Mouse (Mus musculus) hindbrain, embryonic 14.5 days (tissue): ENCODE measurements around the gene Il27ra. TPM values are rescaled to one million over a fixed set of nuclear protein-coding genes. Genes with fewer than 3 reads are reported as not detected.

Source experiments
- ATAC-seq: fragments of 200-750 bp; cut with Nextera tagmentation; 2 replicates; pipeline ENCODE4 v1.8.0; 2017; ENCODE audit warnings: moderate number of reproducible peaks, mild to moderate bottlenecking, moderate TSS enrichment, moderate library complexity; ENCODE audit not compliant: low FRiP score
- DNase-seq: peaks from one replicate; pipeline ENCODE4 v3.0.0-alpha.2; 2015; ENCODE audit warnings: low spot score
- H3K27ac ChIP-seq: fragments of 300-500 bp; sonication (generic); 2 replicates; pipeline ENCODE4 v1.5.1; 2014; ENCODE audit warnings: mild to moderate bottlenecking, moderate library complexity
- H3K27me3 ChIP-seq: fragments of 300-500 bp; sonication (generic); 2 replicates; pipeline ENCODE4 v1.6.1; 2014; ENCODE audit warnings: mild to moderate bottlenecking, low read length, mixed read lengths; ENCODE audit not compliant: control insufficient read depth, insufficient read depth
- H3K36me3 ChIP-seq: fragments of 300-500 bp; sonication (generic); replicated peaks from 2 replicates; pipeline ENCODE4 v1.6.1; 2014; ENCODE audit not compliant: control insufficient read depth, insufficient read depth
- H3K4me1 ChIP-seq: fragments of 300-500 bp; sonication (generic); replicated peaks from 2 replicates; pipeline ENCODE4 v1.6.1; 2014; ENCODE audit warnings: antibody characterized with exemption, low read length, mixed read lengths; ENCODE audit not compliant: control insufficient read depth, insufficient read depth
- H3K4me2 ChIP-seq: fragments of 300-500 bp; sonication (generic); replicated peaks from 2 replicates; pipeline ENCODE4 v1.6.1; 2014; ENCODE audit warnings: mild to moderate bottlenecking, moderate library complexity
- H3K4me3 ChIP-seq: fragments of 300-500 bp; sonication (generic); replicated peaks from 2 replicates; pipeline ENCODE4 v1.5.1; 2014; ENCODE audit warnings: mild to moderate bottlenecking, low read length
- H3K9ac ChIP-seq: fragments of 300-500 bp; sonication (generic); 2 replicates; pipeline ENCODE4 v1.6.1; 2014
- H3K9me3 ChIP-seq: fragments of 300-500 bp; sonication (generic); 2 replicates; pipeline ENCODE4 v1.6.1; 2016; ENCODE audit warnings: low read length; ENCODE audit not compliant: control insufficient read depth
- WGBS: fragments of 180-500 bp; shearing (Covaris S2); extraction: QIAGEN DNeasy Blood & Tissue Kit; methylation state at CpG from one replicate; pipeline ENCODE4 v1.1.7; 2014; 5-methylcytosine and 5-hydroxymethylcytosine counted together
- polyA plus RNA-seq: library from polyadenylated mRNA; unstranded; fragments of >200 nt; fragmentation: Nextera tagmentation; extraction: Ambion mirVana; gene quantifications from 2 replicates; pipeline ENCODE4 v1.2.1, GENCODE M21; 2014

The Il27ra gene
- polyA plus RNA-seq, 1 experiment from 2014 or later = 0.48 TPM

- peak overlapping the region; percentile 92 for H3K4me3 ChIP-seq
- WGBS = 89% methylated on average over 7 of the region's 7 CpGs
- no peaks in the 10 kb centered on the region for H3K9me3 ChIP-seq
- no peak for DNase-seq
- peak overlapping the region; percentile 41 for H3K4me2 ChIP-seq
- no peak overlapping the region for H3K27ac ChIP-seq
- H3K9ac ChIP-seq = no peak overlapping the region
- peaks cover 20% of the 10 kb centered on the region for H3K4me1 ChIP-seq
- H3K27me3 ChIP-seq = no peaks in the 10 kb centered on the region
- H3K36me3 ChIP-seq = no peaks in the 10 kb centered on the region
- no peak for ATAC-seq
Measured at GRCm38 (mm10) chr8:84067911-84068310, 25.5 kb upstream of the Il27ra start.

GRCm38 (mm10) chr8:84067047-84067573, 24.7 kb upstream of the Il27ra start:
- peak; percentile 89 for DNase-seq
- peaks cover 20% of the 10 kb centered on the region for H3K4me1 ChIP-seq
- WGBS = 1% methylated on average over 58 of the region's 58 CpGs
- H3K36me3 ChIP-seq = no peaks in the 10 kb centered on the region
- H3K9ac ChIP-seq = peak overlapping the region; percentile 86
- peak overlapping the region; percentile 41 for H3K4me2 ChIP-seq
- H3K27me3 ChIP-seq = no peaks in the 10 kb centered on the region
- no peaks in the 10 kb centered on the region for H3K9me3 ChIP-seq
- peak overlapping the region; percentile 98 for H3K27ac ChIP-seq
- peak overlapping the region; percentile 92 for H3K4me3 ChIP-seq
- peak; percentile 61 for ATAC-seq

- ATAC-seq (peak; percentile 98), DNase-seq (peak; percentile 98)
- Histone ChIP-seq H3K4me3 (peak within 1 kb of the TSS; percentile 92), H3K4me2 (peak within 1 kb of the TSS; percentile 77), H3K36me3 (no peaks in the 10 kb centered on the region), H3K4me1 (peaks cover 20% of the 10 kb centered on the region), H3K9me3 (no peaks in the 10 kb centered on the region), H3K27ac (peak within 1 kb of the TSS; percentile 98), H3K9ac (peak within 1 kb of the TSS; percentile 86), H3K27me3 (no peaks in the 10 kb centered on the region)
- under 1% methylated on average over 51 of the region's 51 CpGs for whole genome bisulfite sequencing
Measured at GRCm38 (mm10) chr8:84066291-84066930, 24.0 kb upstream of the Il27ra start, which contains the start of gene Rfx1. Gene Rfx1, plus strand, starts transcription at chr8:84066834.

GRCm38 (mm10) chr8:84065457-84066072, 23.2 kb upstream of the Il27ra start:
- ATAC-seq (no peak), DNase-seq (no peak)
- Histone ChIP-seq H3K27ac (peak overlapping the region; percentile 72), H3K4me2 (peak overlapping the region; percentile 77), H3K9ac (peak overlapping the region; percentile 62), H3K4me3 (peak overlapping the region; percentile 92), H3K36me3 (no peaks in the 10 kb centered on the region), H3K9me3 (no peaks in the 10 kb centered on the region), H3K27me3 (no peaks in the 10 kb centered on the region), H3K4me1 (peaks cover 20% of the 10 kb centered on the region)
- 15% methylated on average over 5 of the region's 5 CpGs for WGBS

GRCm38 (mm10) chr8:84065037-84065436, 22.6 kb upstream of the Il27ra start, which contains the start of gene Gm10643:
Gene Gm10643, minus strand, starts transcription at chr8:84065137.
- H3K9me3 ChIP-seq = no peaks in the 10 kb centered on the region
- H3K27ac ChIP-seq = peak within 1 kb of the TSS; percentile 72
- WGBS = 92% methylated on average over 1 of the region's 1 CpGs

GRCm38 (mm10) chr8:84063861-84064610, 21.6 kb upstream of the Il27ra start:
- Histone ChIP-seq H3K27ac (no peak overlapping the region), H3K4me2 (no peak overlapping the region), H3K27me3 (no peaks in the 10 kb centered on the region), H3K4me3 (no peak overlapping the region), H3K9me3 (no peaks in the 10 kb centered on the region), H3K4me1 (peaks cover 11% of the 10 kb centered on the region), H3K36me3 (no peaks in the 10 kb centered on the region), H3K9ac (no peak overlapping the region)
- whole genome bisulfite sequencing = 80% methylated on average over 8 of the region's 8 CpGs
- no peak for DNase-seq
- no peak for ATAC-seq

More at GRCm38 (mm10) chr8:84065037-84065436, 22.6 kb upstream of the Il27ra start, which contains the start of gene Gm10643:
- no peaks in the 10 kb centered on the region for H3K36me3 ChIP-seq
- DNase-seq (no peak), ATAC-seq (no peak)
- peak within 1 kb of the TSS; percentile 77 for H3K4me2 ChIP-seq
- H3K9ac ChIP-seq = peak within 1 kb of the TSS; percentile 62
- peaks cover 17% of the 10 kb centered on the region for H3K4me1 ChIP-seq
- H3K4me3 ChIP-seq = peak within 1 kb of the TSS; percentile 92
- no peaks in the 10 kb centered on the region for H3K27me3 ChIP-seq

GRCm38 (mm10) chr8:84060245-84060644, 17.9 kb upstream of the Il27ra start:
- Histone ChIP-seq H3K9me3 (no peaks in the 10 kb centered on the region), H3K36me3 (no peaks in the 10 kb centered on the region), H3K27ac (no peak overlapping the region), H3K4me3 (no peak overlapping the region), H3K27me3 (no peaks in the 10 kb centered on the region), H3K9ac (no peak overlapping the region), H3K4me1 (no peaks in the 10 kb centered on the region), H3K4me2 (no peak overlapping the region)
- WGBS = 89% methylated on average over 2 of the region's 2 CpGs
- DNase-seq (no peak), ATAC-seq (no peak)

- Histone ChIP-seq H3K9ac (no peak overlapping the region), H3K4me2 (no peak overlapping the region), H3K27me3 (no peaks in the 10 kb centered on the region), H3K4me3 (no peak overlapping the region), H3K27ac (no peak overlapping the region), H3K36me3 (no peaks in the 10 kb centered on the region), H3K9me3 (no peaks in the 10 kb centered on the region), H3K4me1 (no peaks in the 10 kb centered on the region)
- no peak for DNase-seq
- no peak for ATAC-seq
- 95% methylated on average over 2 of the region's 2 CpGs for whole genome bisulfite sequencing
Measured at GRCm38 (mm10) chr8:84059226-84059625, 16.8 kb upstream of the Il27ra start.

GRCm38 (mm10) chr8:84057827-84058226, 15.4 kb upstream of the Il27ra start:
- Histone ChIP-seq H3K4me3 (no peak overlapping the region), H3K9ac (no peak overlapping the region), H3K4me2 (no peak overlapping the region), H3K9me3 (no peaks in the 10 kb centered on the region), H3K36me3 (no peaks in the 10 kb centered on the region), H3K4me1 (no peaks in the 10 kb centered on the region), H3K27ac (no peak overlapping the region), H3K27me3 (no peaks in the 10 kb centered on the region)
- DNase-seq (no peak), ATAC-seq (no peak)
- WGBS = 90% methylated on average over 1 of the region's 1 CpGs
